Mouse (Mus musculus): ENCODE data around the gene Arl11. TPM values are rescaled to one million over a fixed set of nuclear protein-coding genes. Genes with fewer than 3 reads are reported as not detected.

The Arl11 gene
- polyA plus RNA-seq (2012), result not detected in 2 replicates

DNA sequence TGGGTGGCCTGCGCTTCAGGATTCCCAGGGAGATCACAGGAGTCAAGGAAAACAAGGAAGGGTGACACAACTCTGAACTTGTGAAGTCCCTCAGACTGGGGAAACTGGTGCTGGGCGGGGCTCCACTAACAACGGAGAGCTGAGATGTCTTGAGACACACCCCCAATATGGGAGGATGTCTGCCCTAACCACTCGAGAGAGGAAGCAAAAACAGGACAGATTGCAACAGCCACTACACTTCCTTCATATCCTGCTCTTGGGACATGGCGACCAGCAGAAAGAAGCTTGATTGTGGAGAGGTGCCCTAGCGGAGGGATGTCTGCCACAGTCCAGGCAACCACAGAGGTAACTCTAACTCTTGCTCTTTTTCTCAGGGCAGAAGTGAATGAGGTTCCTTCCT, at the start of gene Arl11:
Arl11 (plus strand) TSS at position 161 of the 400 bp plus-strand sequence.
- TF ChIP-seq GATA1 (IDR thresholded peaks at IDR 0.05; ENCODE audit: low read length), result no peak

DNA sequence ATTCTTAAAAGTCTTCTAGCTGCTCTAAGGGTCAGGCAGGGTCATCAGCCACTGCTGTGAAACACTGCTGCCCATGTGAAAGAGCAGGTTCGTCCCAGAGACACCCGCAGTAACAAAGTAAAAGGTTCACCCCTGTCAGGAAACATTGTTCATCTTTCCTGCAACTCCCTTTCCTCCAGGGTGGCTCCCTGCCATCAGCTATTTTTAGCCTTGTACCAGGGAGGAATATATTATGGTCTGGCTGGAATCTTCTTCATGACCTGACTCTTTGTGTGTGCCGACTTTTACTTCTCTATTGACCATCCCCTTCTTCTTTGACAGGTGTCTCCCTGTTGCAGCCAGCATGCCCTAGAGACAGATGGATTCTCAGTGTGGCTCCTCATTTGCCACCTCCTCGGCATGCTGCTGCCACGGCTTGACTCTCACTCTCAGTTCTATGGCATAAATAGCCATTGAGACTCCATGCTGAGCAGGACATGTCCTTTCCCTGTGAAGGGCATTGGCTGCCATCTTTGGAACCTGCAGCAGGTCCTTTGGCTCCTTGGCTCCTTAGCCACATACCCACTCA, 41.6 kb upstream of the Arl11 start:
- no peak for TF ChIP-seq GATA1 (IDR thresholded peaks at IDR 0.05; ENCODE audit: low read length)

DNA sequence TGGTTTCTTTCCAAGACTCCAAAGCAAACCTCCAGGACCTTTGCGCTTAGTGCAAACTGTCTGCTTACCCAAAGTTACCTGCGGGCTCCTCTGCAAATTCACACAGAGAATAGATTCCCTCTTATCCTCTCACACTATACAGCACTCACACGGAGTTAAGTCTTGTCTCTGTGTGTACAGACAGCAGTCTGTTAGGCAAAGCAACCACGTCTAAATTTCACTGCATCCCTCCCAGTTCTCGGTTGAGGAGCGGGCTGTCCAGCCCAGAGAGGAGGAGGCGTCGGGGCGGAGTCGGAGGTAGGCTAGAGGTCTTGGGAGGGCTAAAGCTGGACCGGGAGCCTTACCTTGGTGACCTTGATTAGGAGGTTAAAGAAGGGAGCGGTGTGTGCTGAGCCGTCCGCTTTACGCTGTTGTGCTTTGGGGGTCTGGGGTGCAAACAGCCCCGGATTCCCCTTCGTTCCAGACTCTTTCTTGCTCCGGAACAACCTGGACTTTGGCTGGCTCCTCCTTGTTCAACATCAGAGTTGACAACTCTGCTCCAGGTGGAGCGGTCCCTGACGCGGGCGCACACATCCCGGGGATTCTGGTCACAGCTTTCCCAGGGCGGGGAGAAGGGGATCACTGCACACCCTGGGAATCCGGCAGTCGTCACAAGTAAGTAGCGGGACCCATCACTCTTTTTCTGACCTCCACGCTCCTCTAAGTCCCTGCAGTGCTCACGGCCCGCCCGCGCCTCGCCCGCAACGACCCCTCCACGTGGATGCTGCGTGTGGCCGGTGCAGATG, 34.9 kb upstream of the Arl11 start:
- TF ChIP-seq GATA1 (IDR thresholded peaks at IDR 0.05; ENCODE audit: low read length), result no peak

DNA sequence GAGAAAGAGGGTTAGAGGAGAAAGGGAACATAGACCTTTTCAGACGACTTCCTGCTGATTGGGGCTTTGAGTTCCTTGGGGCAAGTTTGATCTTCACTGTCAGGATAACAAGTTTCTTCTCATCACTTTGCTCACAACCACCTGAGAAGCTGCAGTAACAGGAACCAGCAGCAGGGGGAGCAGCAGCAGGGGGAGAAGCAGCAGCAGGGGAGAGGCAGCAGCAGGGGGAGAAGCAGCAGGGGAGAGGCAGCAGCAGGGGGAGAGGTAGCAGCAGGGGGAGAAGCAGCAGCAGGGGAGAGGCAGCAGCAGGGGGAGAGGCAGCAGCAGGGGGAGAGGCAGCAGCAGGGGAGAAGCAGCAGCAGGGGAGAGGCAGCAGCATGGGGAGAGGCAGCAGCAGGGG, 32.3 kb upstream of the Arl11 start:
- no peak for TF ChIP-seq GATA1 (IDR thresholded peaks at IDR 0.05; ENCODE audit: low read length)

DNA sequence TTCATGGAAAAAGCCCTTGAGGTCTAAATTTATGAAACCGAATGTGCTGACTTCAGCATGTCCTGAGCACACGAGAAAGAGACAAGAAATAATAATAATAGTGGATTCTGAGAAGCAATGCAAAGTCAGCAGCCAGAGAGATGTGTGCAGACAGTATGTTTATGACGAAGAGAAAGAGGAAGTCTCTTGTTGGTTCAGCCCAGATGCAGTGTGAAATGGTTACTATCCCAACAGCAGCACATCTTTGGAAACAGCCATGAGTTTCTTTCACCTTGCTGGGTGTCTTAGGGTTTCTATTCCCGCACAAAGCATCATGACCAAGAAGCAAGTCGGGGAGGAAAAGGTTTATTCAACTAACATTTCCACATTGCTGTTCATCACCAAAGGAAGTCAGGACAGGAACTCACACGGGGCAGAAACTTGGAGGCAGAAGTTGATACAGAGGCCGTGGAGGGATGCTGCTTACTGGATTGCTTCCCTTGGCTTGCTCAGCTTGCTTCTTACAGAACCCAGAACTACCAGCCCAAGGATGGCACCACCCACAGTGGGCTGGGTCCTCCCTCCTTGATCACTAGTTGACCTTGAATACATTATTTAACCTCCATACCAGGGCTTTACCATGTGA, 30.8 kb upstream of the Arl11 start:
- no peak for TF ChIP-seq GATA1 (IDR thresholded peaks at IDR 0.05; ENCODE audit: low read length)

DNA sequence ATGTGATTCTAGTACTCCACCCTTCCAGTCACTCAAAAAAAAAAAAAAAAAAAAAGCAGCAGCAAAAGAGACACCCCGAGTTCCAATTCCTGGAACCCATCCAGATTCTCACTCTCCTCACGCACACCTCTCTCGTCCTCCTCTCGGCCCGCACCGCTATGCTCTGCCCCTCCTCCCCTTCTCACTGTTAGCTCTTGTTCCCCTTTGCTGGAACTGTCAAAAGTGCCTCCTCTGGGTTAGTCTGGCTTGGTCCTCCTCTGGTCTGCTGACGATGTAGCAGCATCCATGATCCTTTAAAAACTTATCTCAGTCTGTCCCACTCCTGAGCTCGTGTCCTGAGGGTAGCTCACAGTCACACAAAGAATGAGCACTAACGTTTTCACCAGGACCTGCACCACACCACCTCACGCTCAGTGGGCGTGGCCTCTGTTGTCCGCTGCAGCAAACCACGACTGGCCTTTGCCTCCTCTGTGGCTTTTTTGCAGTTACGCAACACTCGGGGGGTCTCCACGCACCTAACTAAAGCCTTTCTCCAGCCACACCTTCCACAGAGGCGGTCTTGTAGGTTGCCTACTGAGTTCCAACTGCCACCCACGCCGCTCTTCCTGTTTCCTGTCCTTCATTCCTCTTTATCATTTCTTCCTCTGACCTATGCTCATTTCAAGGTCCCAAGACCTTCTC, 20.8 kb upstream of the Arl11 start:
- TF ChIP-seq GATA1 (IDR thresholded peaks at IDR 0.05; ENCODE audit: low read length), result no peak

DNA sequence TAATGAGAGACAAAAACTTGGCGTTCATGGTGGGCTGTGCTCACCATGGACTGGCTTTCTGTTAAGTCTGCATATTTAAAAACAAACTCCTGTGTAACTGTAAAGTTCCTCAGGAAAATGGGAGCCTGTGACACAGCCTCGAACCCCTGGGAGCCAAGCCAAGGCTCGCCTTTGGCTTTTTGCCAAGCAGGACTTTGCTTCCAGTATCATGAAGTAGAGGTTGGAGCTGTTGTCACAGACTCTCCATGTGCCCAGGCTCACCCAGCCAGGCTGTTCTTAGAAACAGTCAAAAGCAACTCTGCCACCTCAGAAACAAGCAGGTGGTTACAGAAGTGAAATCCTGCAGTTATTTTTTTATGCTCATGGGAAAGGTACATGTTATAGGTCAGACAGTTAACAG, 18.9 kb upstream of the Arl11 start:
- no peak for TF ChIP-seq GATA1 (IDR thresholded peaks at IDR 0.05; ENCODE audit: low read length)

DNA sequence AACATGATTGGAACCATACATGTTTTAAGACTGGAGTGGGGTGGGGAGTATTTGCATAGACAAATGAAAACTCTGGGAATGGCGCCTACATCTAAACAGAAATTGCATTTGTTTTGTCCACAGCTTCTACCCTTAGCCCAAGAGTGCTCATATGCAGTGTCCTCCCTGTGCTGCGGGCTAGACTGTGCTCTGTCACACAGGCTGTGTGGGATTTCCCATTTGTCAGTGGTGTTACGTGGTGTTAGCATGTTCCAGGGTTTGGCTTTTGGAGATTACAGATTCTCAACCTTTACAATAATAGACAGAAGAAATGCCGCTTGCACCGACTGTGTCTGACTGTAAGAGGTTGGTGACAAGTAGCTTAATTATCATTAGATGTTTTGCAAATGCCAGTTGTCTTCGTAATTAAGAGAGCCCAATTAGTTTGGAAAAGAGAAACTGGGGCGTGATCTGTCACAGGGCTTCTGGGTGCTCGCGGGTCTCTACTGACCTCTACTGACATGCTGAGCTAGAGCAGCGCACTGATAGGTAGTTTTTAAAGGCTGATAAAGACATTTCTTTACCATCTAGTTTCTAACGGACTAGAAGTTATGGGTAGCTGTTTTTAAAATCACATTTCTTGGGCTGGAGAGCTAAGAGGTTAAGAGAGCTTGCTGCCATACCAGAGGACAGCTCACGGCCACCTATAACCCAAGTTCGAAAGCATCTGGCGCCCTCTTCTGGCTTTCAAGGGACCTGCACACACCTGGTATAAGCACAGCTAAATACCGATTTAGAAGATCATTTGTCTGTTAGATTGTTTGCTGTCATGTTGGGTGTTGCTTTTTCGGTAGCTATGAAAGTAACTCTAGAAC, 15.4 kb upstream of the Arl11 start:
- no peak for TF ChIP-seq GATA1 (IDR thresholded peaks at IDR 0.05; ENCODE audit: low read length)

DNA sequence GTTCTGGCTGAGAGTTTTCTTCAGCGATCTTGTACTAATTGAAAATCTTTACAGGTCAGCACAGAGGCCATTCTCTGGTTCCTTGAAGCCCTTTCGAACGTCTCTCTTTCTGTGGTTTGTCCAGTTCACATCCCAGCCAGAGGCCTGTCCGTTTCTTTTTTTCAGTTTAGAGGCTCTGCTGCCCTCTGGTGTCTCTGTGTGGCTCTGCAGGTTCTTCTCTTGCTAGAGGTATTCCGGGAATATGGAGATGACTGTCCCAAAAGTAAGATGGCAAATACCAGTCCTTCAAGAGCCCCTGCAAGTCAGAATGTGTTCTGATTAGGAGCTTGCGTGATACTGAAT, 14.8 kb upstream of the Arl11 start:
- no peak for TF ChIP-seq GATA1 (IDR thresholded peaks at IDR 0.05; ENCODE audit: low read length)

DNA sequence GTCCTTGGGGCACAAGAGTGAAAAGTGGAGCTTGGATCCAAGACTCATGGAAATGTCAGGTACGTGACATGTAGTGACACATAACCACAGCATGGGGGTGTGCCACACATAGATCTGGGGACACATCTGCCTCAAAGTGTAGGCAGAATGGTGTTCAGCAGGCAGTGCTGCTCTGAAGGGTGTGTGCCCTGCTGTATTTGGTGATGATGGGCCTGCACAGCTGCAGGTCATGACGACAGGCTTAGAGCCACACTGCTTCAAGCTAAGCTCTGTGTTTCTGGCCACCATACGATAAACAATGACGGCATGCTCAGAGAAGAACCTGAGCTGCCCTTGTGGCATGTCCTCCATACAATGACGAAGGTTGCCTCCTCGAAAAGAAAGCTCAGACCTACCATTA, 9.7 kb upstream of the Arl11 start:
- no peak for TF ChIP-seq GATA1 (IDR thresholded peaks at IDR 0.05; ENCODE audit: low read length)

DNA sequence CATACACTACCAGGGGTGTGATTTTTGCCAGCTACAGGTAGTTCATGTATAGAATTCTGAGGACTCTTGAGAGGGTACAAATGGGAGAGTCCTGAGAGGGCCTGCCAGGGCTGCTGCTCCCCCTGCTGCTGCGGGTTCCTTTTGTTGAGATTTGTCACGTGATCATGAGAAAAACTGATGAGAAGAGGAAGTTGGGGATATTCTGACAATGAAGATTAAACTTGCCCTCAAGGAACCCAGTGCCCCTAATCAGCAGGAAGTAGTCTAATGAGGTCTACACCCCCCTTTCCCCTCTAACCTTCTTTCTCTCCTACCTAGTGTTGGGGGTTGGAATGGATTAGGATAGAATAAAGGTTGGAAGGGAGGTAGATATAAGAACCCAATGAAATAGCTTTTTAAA, 8.2 kb upstream of the Arl11 start:
- TF ChIP-seq GATA1 (IDR thresholded peaks at IDR 0.05; ENCODE audit: low read length), result no peak

DNA sequence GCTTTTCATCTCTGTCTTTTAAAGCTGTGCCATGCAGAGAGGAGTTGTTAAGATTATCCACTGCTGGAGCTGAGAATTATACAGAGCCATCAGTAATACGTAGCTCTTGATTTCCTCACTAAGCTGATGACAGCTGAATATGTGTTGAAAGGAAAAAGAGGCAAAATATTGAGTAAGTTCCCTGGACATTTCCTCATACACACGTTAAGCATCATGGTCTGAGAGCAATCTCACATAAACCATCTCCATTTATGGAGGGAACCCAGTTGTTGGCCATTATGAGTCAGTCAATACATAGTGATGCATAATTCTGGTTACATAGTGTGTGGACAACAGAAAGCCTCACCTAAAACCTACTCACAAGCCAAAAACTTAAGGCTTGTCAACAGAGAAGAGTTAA, 7.1 kb upstream of the Arl11 start:
- TF ChIP-seq GATA1 (IDR thresholded peaks at IDR 0.05; ENCODE audit: low read length), result no peak

DNA sequence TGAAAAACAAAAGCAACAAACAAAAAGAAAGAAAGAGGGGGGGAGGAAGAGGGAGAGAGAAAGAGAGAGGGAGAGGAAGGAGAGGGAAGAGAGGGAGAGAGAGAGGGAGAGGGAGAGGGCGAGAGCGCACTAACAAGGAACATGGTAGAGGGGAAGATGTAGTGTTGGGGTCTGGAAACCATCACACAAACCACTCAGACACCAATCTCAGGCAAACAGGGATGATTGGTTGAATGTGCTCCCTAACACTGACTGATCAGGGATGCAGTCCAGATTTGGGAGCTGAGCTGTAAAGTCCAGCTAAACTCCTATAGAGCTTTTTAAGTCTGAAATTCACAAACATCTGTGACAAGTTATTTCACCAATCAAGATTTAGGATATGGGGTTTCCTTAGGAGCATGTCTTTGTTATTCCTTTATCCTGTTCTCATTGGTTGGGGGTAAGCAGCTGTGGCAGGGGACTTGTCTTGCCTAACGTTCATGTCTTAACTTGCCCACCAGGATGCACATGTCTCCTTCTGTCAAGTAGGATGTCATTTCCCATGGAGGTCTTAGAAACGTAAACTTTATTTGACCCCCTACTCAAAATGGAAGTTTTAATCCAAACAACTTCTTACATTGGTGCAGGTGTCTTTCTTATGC, 5.5 kb upstream of the Arl11 start:
- TF ChIP-seq GATA1 (IDR thresholded peaks at IDR 0.05; ENCODE audit: low read length), result no peak

DNA sequence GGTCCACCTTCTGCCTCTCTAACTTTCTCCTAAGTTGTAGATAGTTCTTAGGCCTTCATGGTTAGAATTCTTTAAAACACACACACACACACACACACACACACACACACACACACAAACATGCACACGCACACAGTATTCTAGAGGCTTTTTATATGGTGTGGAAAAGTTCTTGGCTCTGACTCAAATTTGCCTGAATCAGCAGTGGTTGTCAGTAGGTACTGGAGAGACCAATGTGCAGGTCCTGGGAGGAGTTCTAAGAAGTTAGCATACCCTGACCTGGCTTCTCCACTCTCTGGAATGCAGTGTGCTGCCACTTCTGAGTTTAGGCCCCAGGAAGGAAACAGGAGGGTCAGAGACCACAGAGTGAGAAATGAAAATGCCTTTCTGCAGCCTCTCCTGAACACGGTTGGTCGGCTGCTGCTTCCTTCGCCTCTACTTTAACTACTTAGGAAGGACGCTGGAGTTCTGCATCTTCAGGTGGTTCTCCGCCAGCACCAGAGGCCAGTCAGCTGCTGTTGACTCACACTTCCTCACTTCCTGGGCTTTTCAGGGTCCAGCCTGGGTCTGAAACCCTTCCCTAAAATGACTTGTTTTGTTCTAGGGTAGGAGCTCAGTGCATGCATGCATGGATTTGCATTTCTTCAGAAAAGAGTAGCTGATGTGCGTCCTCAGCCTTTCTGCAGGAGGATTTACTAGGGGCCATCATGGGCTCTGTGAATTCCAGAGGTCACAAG, 651 bp downstream of the Arl11 start:
- TF ChIP-seq GATA1 (IDR thresholded peaks at IDR 0.05; ENCODE audit: low read length), result no peak
